Mouse (Mus musculus) forebrain, embryonic 10.5 days (tissue): Measurements from ENCODE around the gene Pigc. TPM values are rescaled to one million over a fixed set of nuclear protein-coding genes. Genes with fewer than 3 reads are reported as not detected.

Source experiments
- DNase-seq: peaks from one replicate; pipeline ENCODE4 v3.0.0-alpha.2; 2017; ENCODE audit warnings: low spot score; ENCODE audit errors: extremely low spot score
- H3K27ac ChIP-seq: fragments of 300-500 bp; sonication (generic); 2 replicates; pipeline ENCODE4 v1.5.1; 2016; ENCODE audit warnings: mild to moderate bottlenecking
- H3K27me3 ChIP-seq: fragments of 300-500 bp; sonication (generic); 2 replicates; pipeline ENCODE4 v1.6.1; 2016; ENCODE audit warnings: mild to moderate bottlenecking; ENCODE audit not compliant: poor library complexity, severe bottlenecking
- H3K36me3 ChIP-seq: fragments of 300-500 bp; sonication (generic); replicated peaks from 2 replicates; pipeline ENCODE4 v1.6.1; 2016; ENCODE audit warnings: mild to moderate bottlenecking, moderate library complexity
- H3K4me1 ChIP-seq: fragments of 300-500 bp; sonication (generic); 2 replicates; pipeline ENCODE4 v1.6.1; 2016
- H3K4me3 ChIP-seq: fragments of 300-500 bp; sonication (generic); 2 replicates; pipeline ENCODE4 v1.5.1; 2016; ENCODE audit warnings: mild to moderate bottlenecking, moderate library complexity
- H3K9me3 ChIP-seq: fragments of 300-500 bp; sonication (generic); 2 replicates; pipeline ENCODE4 v1.6.1; 2016; ENCODE audit warnings: mild to moderate bottlenecking, moderate library complexity
- WGBS: fragments of 180-500 bp; shearing (Covaris S2); methylation state at CpG from one replicate; pipeline ENCODE4 v1.1.7; 2016; 5-methylcytosine and 5-hydroxymethylcytosine counted together
- polyA plus RNA-seq: library from polyadenylated mRNA; unstranded; fragments of >200 nt; fragmentation: Nextera tagmentation; extraction: Ambion mirVana; gene quantifications from 2 replicates; pipeline ENCODE4 v1.2.1, GENCODE M21; 2016

The Pigc gene
- polyA plus RNA-seq, 1 experiment from 2014 or later = 21.0 TPM

- 54% methylated on average over 7 of the region's 7 CpGs for WGBS
- H3K4me3 ChIP-seq = no peak overlapping the region
- DNase-seq = no peak
- no peaks in the 10 kb centered on the region for H3K9me3 ChIP-seq
- H3K27me3 ChIP-seq = no peaks in the 10 kb centered on the region
- H3K27ac ChIP-seq = peak overlapping the region; percentile 51; the same call in 1 of the 2 replicates
- H3K4me1 ChIP-seq = peaks cover 60% of the 10 kb centered on the region
- H3K36me3 ChIP-seq = no peaks in the 10 kb centered on the region
Observed at GRCm38 (mm10) chr1:162020303-162020731, 51.3 kb downstream of the Pigc start.

DNA sequence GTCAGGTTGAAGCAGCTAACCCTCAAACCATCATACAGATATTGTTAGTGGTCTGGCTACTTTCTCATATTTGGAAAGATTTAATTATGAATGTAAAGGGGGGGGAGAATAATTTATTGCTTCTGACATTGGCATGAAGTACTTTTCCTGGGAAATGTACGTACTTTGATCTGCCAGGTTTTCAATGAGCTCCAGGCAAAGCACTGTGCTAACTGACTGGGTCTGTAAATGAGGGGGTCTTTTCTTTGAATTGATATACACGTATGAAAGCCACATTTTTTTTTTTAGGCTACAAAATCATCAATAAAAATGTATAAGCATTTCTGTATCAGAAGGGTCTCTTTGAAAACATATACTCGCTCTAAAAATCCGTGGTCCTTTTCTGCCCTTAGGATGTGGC lies 51.8 kb downstream of the Pigc start:
- Histone ChIP-seq H3K4me3 (no peak overlapping the region), H3K36me3 (no peaks in the 10 kb centered on the region), H3K4me1 (peaks cover 59% of the 10 kb centered on the region), H3K9me3 (no peaks in the 10 kb centered on the region), H3K27ac (peak overlapping the region; percentile 51), H3K27me3 (no peaks in the 10 kb centered on the region)
- 58% methylated on average over 4 of the region's 4 CpGs for WGBS
- DNase-seq = no peak

Other genes starting within 250 kb of the Pigc start
- not detected in 2 replicates for gene Fasl, start 180.7 kb upstream of the Pigc start, polyA plus RNA-seq
- 20.5 and 26.7 TPM in 2 replicates for gene Suco, start 92.5 kb upstream of the Pigc start, polyA plus RNA-seq
- not detected in 2 replicates for gene 4930558K02Rik, start 10.4 kb downstream of the Pigc start, polyA plus RNA-seq